Mouse (Mus musculus) ES-E14 (cell line): Measurements from ENCODE around the gene Ntmt1. TPM values are rescaled to one million over a fixed set of nuclear protein-coding genes. Genes with fewer than 3 reads are reported as not detected.

Source experiments
- DNase-seq: peaks from one replicate; pipeline ENCODE4 v3.0.0-alpha.2; 2013; ENCODE audit warnings: low read depth, low spot score
- H3K27ac ChIP-seq: 2 replicates; pipeline ENCODE4 v1.5.1; 2012; ENCODE audit warnings: low read depth, mild to moderate bottlenecking, low read length, moderate library complexity, mixed read lengths; ENCODE audit not compliant: poor library complexity, insufficient read depth, severe bottlenecking
- H3K36me3 ChIP-seq: 2 replicates; pipeline ENCODE4 v1.6.1; 2012; ENCODE audit warnings: mild to moderate bottlenecking, low read length, moderate library complexity, mixed read lengths; ENCODE audit not compliant: control insufficient read depth, poor library complexity, insufficient read depth, severe bottlenecking
- H3K4me1 ChIP-seq, 2 experiments: fragments of 150-350 bp in 1 of 2; sonication (generic) in 1 of 2; 2 replicates each; pipeline ENCODE4 v1.6.1; 2012; ENCODE audit warnings: low read length in 2 of 2, mild to moderate bottlenecking in 1 of 2, mixed read lengths in 1 of 2; ENCODE audit not compliant: control insufficient read depth in 2 of 2, insufficient read depth in 2 of 2, poor library complexity in 1 of 2
- H3K4me3 ChIP-seq, 2 experiments: fragments of 150-350 bp in 1 of 2; sonication (generic) in 1 of 2; 2 replicates each; pipeline ENCODE4 v1.5.1; 2012; ENCODE audit warnings: low read length in 2 of 2, low read depth in 1 of 2, mild to moderate bottlenecking in 1 of 2, mixed read lengths in 1 of 2; ENCODE audit not compliant: insufficient read depth in 1 of 2, poor library complexity in 1 of 2, severe bottlenecking in 1 of 2
- H3K9ac ChIP-seq: 2 replicates; pipeline ENCODE4 v1.6.1; 2012; ENCODE audit warnings: low read depth, mild to moderate bottlenecking, low read length, mixed read lengths; ENCODE audit not compliant: poor library complexity, insufficient read depth, severe bottlenecking
- H3K9me3 ChIP-seq: fragments of 150-350 bp; sonication (generic); 2 replicates; pipeline ENCODE4 v1.6.1; 2012; ENCODE audit warnings: low read depth, mild to moderate bottlenecking, low read length; ENCODE audit not compliant: control insufficient read depth, insufficient read depth
- CHD2 ChIP-seq: IDR thresholded peaks from 2 replicates; pipeline ENCODE4 v1.6.1; 2014; ENCODE audit warnings: mild to moderate bottlenecking, low read depth, low read length, inconsistent platforms
- HCFC1 ChIP-seq: IDR thresholded peaks from 2 replicates; pipeline ENCODE4 v1.6.1; 2012; ENCODE audit warnings: low read length, inconsistent platforms, borderline replicate concordance; ENCODE audit not compliant: insufficient read depth
- MAFK ChIP-seq: IDR thresholded peaks from 2 replicates; pipeline ENCODE4 v1.6.1; 2014; ENCODE audit warnings: mild to moderate bottlenecking, low read depth, low read length, inconsistent platforms; ENCODE audit not compliant: insufficient read depth
- ZC3H11A ChIP-seq: IDR thresholded peaks from 2 replicates; pipeline ENCODE4 v1.6.1; 2012; ENCODE audit warnings: low read depth, mild to moderate bottlenecking, inconsistent platforms, low read length, borderline replicate concordance
- ZNF384 ChIP-seq: IDR thresholded peaks from 2 replicates; pipeline ENCODE4 v1.6.1; 2012; ENCODE audit warnings: low read depth, low read length, inconsistent platforms
- in situ Hi-C, 2 experiments: fragments of 600-800 bp; cut with MboI; formaldehyde crosslinking; loops; one replicate each; pipeline ENCODE4 v1.15.1; 2025; ENCODE audit warnings: low sequenced_read_pairs in 2 of 2, inconsistent platforms in 1 of 2; ENCODE audit not compliant: unreplicated experiment in 2 of 2
- total RNA-seq: library from RNA; depleted of rRNA; stranded (reverse); fragments of 300-350 nt; gene quantifications from 2 replicates; pipeline ENCODE4 v1.2.3, GENCODE M21; 2012

Gene Ntmt1
- total RNA-seq, 1 experiment: 47.3 TPM

- no peak overlapping the region for H3K4me3 ChIP-seq
- TF ChIP-seq HCFC1 (no peak), MAFK (no peak), CHD2 (no peak), ZC3H11A (no peak)
- H3K9me3 ChIP-seq: no peaks in the 10 kb centered on the region
- peaks cover 6 to 34% of the 10 kb centered on the region in 2 experiments; a peak in 3 of 4 replicates for H3K4me1 ChIP-seq
- H3K36me3 ChIP-seq: no peaks in the 10 kb centered on the region
- no peak overlapping the region for H3K27ac ChIP-seq
- DNase-seq: no peak
- peak overlapping the region; percentile 6; the same call in 1 of the 2 replicates for H3K9ac ChIP-seq
- in situ Hi-C loops: loop anchor here (25.0 kb wide), 1 partner anchor 320 kb away; the partner anchor contains the start of gene Ier5l (in 2 of the 2)
Measured at GRCm38 (mm10) chr2:30782312-30783290, 25.0 kb upstream of the Ntmt1 start.

GRCm38 (mm10) chr2:30783346-30783745 is 24.3 kb upstream of the Ntmt1 start:
- Histone ChIP-seq H3K9ac (peak overlapping the region; percentile 6; the same call in 1 of the 2 replicates), H3K36me3 (no peaks in the 10 kb centered on the region), H3K4me3 (no peak overlapping the region), H3K4me1 (peaks cover 5 to 27% of the 10 kb centered on the region in 2 experiments; a peak in 3 of 4 replicates), H3K9me3 (no peaks in the 10 kb centered on the region), H3K27ac (no peak overlapping the region)
- in situ Hi-C loops: loop anchor here (25.0 kb wide), 1 partner anchor 321 kb away; the partner anchor contains the start of gene Ier5l (in 2 of the 2)
- no peak for DNase-seq
- TF ChIP-seq HCFC1: peak; percentile 76; the same call in 1 of the 2 replicates
- TF ChIP-seq ZNF384: no peak

- DNase-seq: no peak
- Histone ChIP-seq H3K4me3 (peak overlapping the region; percentile 48 to 51), H3K27ac (no peak overlapping the region), H3K36me3 (no peaks in the 10 kb centered on the region), H3K9me3 (no peaks in the 10 kb centered on the region), H3K9ac (peak overlapping the region; percentile 6; the same call in 1 of the 2 replicates), H3K4me1 (peaks cover 0 to 19% of the 10 kb centered on the region in 2 experiments; a peak in 2 of 4 replicates)
- in situ Hi-C loops: loop anchor here (25.0 kb wide), 1 partner anchor 322 kb away; the partner anchor contains the start of gene Ier5l (in 2 of the 2)
- no peak for TF ChIP-seq MAFK
- TF ChIP-seq ZC3H11A: no peak
- no peak for TF ChIP-seq ZNF384
- TF ChIP-seq HCFC1: no peak
- no peak for TF ChIP-seq CHD2
Measured at GRCm38 (mm10) chr2:30784078-30784994, 23.3 kb upstream of the Ntmt1 start.

DNA sequence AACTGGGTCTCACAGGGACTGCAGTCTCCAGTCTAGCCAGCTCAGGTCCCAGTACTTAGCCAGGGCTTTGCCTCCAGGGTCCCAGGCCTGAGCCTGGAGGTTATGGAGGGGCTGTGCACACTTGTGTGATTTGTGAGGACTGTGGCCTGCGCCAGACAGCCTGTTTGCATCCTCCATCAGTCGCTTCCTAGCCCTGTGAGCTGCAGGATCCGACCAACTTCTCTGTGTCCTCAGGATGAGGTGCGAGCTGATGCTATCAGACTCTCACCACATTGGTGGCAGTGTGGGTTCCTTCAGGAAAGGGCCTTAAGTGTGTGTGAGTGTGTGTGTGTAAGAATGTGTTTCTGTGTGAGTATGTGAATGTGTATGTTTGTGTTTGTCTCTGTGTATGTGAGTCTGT is 20.2 kb upstream of the Ntmt1 start:
- Histone ChIP-seq H3K36me3 (no peaks in the 10 kb centered on the region), H3K4me3 (no peak overlapping the region), H3K9ac (no peak overlapping the region), H3K9me3 (no peaks in the 10 kb centered on the region), H3K27ac (no peak overlapping the region), H3K4me1 (peaks cover 0 to 13% of the 10 kb centered on the region in 2 experiments; a peak in 2 of 4 replicates)
- no peak for DNase-seq
- TF ChIP-seq HCFC1 (no peak), CHD2 (no peak), ZNF384 (no peak), MAFK (no peak), ZC3H11A (no peak)
- in situ Hi-C loops: loop anchor here (25.0 kb wide), 1 partner anchor 325 kb away; the partner anchor contains the start of gene Ier5l (in 2 of the 2)
